Mouse (Mus musculus) stomach, postnatal 0 days (tissue): ENCODE data around the gene Slc13a5.

Experiments used
- CTCF ChIP-seq: IDR thresholded peaks from 2 replicates; pipeline ENCODE4 v1.5.1; 2016; ENCODE audit warnings: antibody characterized with exemption, low read depth, mild to moderate bottlenecking, moderate library complexity
- EP300 ChIP-seq: optimal IDR thresholded peaks from 2 replicates; pipeline ENCODE3; 2016; ENCODE audit warnings: antibody characterized with exemption

DNA sequence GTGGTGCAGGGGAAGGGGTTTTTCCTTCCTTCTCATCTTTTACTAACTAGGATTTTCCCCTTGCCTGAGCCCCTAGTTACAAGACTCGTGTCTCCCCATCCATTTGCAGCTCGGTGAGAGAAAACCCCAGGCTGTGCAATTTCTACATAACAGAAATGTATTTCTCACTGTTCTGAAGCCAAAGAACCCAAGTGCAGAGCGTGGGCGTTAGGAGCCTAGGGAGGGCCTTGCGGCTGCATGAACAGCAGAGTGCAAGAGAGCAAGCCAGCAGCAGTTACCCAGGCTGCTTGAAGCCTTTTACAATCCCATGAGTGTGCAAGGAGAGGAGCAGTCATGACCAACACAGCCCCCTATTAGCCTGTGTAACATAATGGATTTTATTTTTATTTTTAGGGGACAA, 40.4 kb upstream of the Slc13a5 start:
- TF ChIP-seq CTCF = no peak
- TF ChIP-seq EP300 = no peak
